Mouse (Mus musculus) cortical plate, adult 2 months (tissue): ENCODE results near the gene Arhgap15.

Experiments
- CTCF ChIP-seq: fragments of 200-500 bp; IDR thresholded peaks from 2 replicates; pipeline ENCODE4 v1.5.1; 2011; ENCODE audit warnings: mild to moderate bottlenecking, control low read depth, low read length; ENCODE audit not compliant: insufficient read depth; ENCODE audit errors: extremely low read depth
- POLR2A ChIP-seq: fragments of 200-500 bp; IDR thresholded peaks from 2 replicates; pipeline ENCODE4 v1.6.1; 2011; ENCODE audit warnings: mild to moderate bottlenecking, low read length, control low read depth; ENCODE audit not compliant: insufficient read depth; ENCODE audit errors: extremely low read depth

- TF ChIP-seq CTCF (no peak), POLR2A (no peak)
These were observed 443.4 kb downstream of the Arhgap15 start for GRCm38 (mm10) chr2:44192058-44192457.
